Mouse (Mus musculus): Measurements from ENCODE around the gene Mpeg1. TPM values are rescaled to one million over a fixed set of nuclear protein-coding genes. Genes with fewer than 3 reads are reported as not detected.

Gene Mpeg1
- polyA plus RNA-seq, 1 experiment from 2014 or later, result 0.76 TPM

DNA sequence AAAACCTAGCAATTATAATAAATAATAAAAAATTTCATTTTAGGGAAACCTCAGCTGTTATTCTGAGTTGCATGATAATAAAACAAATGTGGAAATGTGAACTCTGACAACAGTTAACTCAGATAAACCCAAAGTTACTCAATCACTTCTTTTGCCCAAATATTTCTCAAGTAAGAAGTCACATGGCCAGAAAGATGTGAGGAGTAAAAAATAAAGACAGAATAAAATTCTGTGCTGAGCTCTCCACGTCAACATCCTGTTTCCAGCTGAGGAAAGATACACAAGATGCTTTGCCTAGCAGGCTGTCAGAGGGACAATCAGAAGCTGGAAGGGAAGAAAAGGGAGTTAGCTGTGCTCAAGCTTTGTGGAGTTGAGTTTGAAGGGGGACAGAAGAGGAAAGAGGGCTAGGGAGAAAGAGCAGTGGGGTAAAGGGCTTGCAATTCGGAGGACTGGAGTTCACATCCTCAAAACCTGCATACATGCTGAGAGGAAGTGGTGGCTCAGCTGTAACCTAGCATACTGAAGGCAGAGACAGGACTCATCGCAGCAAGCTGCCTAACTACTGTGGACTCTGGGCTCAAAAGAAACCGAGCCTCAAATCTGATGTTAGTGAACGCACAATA is 20.4 kb upstream of the Mpeg1 start:
- Histone ChIP-seq H3K9me3 (no peaks in the 10 kb centered on the region), H3K4me2 (replicated peaks) (no peak overlapping the region), H3K36me3 (no peaks in the 10 kb centered on the region), H3K4me1 (no peaks in the 10 kb centered on the region), H3K27me3 (replicated peaks) (no peaks in the 10 kb centered on the region), H3K9ac (no peak overlapping the region), H3K27ac (no peak overlapping the region), H3K4me3 (no peak overlapping the region)
- ATAC-seq (ENCODE audit: low FRiP score, low read depth), result no peak
- 69% methylated on average over 5 of the region's 5 CpGs for WGBS

DNA sequence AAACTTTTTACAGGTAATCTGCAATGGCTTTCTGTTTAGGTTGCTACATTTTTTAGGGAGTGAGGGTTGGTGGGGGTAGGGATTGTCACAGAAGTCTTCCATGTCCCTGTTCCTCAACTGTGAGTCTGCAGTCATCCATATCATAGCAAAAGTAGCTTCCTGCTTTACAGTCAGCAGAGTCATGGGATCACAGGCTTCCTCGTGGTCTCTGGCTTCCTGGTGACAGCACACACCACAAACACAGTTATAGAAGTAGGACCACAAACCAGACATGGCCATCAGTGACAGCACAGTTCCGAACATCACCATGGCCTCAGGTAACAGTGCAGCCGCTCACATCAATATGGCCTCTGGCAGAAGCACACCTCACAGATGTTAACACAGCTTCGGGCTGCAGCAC is 18.0 kb upstream of the Mpeg1 start:
- ATAC-seq (ENCODE audit: low FRiP score, low read depth), result no peak
- H3K4me1 ChIP-seq, result no peaks in the 10 kb centered on the region
- no peak overlapping the region for H3K9ac ChIP-seq
- WGBS, result 86% methylated on average over 4 of the region's 4 CpGs
- no peaks in the 10 kb centered on the region for H3K36me3 ChIP-seq
- no peaks in the 10 kb centered on the region for H3K9me3 ChIP-seq
- H3K27me3 ChIP-seq (replicated peaks), result no peaks in the 10 kb centered on the region
- H3K27ac ChIP-seq, result no peak overlapping the region
- H3K4me2 ChIP-seq (replicated peaks), result no peak overlapping the region
- no peak overlapping the region for H3K4me3 ChIP-seq

DNA sequence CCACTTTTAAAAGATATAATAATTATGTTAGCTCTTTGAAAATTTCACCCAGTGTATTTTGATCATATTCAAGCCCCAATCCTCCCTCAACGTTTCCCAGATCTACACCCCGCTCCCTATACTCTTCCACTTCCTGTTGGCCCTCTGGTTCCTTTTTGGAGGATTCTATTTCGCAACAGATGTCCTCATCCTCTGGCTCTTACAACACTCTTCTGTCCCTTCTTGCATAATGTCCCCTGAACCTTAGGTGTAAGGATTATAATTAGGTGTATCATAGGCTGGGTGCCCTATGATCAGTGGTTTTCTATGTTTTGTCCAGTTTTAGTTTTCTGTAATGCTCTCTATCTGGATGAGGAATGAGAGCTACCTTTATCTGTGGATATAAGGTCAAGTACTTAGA is 15.6 kb upstream of the Mpeg1 start:
- WGBS, result 92% methylated on average over 3 of the region's 3 CpGs
- no peak overlapping the region for H3K4me3 ChIP-seq
- H3K27me3 ChIP-seq (replicated peaks), result no peaks in the 10 kb centered on the region
- H3K9ac ChIP-seq, result no peak overlapping the region
- no peaks in the 10 kb centered on the region for H3K4me1 ChIP-seq
- H3K9me3 ChIP-seq, result no peaks in the 10 kb centered on the region
- no peaks in the 10 kb centered on the region for H3K36me3 ChIP-seq
- no peak overlapping the region for H3K27ac ChIP-seq
- ATAC-seq (ENCODE audit: low FRiP score, low read depth), result no peak
- no peak overlapping the region for H3K4me2 ChIP-seq (replicated peaks)

DNA sequence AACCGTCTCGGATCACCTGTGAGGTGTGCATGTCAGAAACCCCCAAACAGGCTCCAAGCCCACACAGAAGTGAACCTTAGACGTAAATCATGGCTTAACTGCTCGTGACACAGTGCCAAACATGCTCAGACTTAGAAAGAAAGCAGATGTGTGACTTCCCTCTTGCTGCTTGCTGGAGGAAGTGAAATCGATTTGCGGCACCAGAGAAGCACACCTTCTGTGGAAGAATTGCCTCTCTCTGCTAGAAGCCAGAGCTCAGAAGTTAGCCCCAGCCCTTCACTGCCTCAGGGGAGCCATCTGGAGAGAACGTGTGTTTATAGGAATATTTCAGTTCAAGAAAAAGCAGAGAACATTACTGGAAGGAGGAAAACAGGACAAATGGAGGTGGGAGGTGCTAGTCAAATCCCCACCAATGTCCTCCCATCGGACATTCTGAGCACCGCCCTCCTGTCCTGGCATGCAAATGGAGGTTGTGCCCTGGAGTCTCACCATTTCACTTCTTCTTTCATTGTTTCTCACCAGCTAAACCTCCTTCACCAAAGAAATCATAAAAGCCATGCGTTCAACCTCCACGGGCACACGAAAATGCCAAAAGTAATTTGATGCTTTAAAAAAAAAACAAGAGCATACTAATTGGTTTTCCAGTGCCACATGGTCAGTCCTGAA is 3.0 kb upstream of the Mpeg1 start:
- H3K9ac ChIP-seq, result no peak overlapping the region
- H3K27ac ChIP-seq, result no peak overlapping the region
- H3K4me1 ChIP-seq, result no peaks in the 10 kb centered on the region
- H3K4me3 ChIP-seq, result no peak overlapping the region
- H3K9me3 ChIP-seq, result no peaks in the 10 kb centered on the region
- WGBS, result 83% methylated on average over 12 of the region's 12 CpGs
- ATAC-seq (ENCODE audit: low FRiP score, low read depth), result no peak
- H3K4me2 ChIP-seq (replicated peaks), result no peak overlapping the region
- H3K27me3 ChIP-seq (replicated peaks), result no peaks in the 10 kb centered on the region
- no peaks in the 10 kb centered on the region for H3K36me3 ChIP-seq

DNA sequence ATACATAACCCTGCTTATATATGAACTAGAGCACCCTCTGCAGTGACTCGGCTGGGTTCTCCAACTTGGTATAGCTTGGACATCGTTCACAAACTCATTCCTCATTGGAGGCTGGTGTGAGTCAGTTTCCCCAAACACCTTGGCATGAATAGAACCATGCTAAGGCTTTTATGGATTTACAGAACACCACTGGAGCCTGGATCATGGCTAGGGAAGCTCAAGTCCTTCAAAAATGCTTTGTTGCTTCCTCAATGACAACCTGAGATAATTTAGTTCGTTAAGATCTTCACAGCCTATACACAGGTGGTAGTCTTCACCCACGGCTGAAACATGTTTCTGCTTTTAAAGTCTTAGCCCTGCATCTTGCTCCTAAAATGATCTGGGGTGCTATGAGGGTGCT is 1.1 kb upstream of the Mpeg1 start:
- WGBS, result 83% methylated on average over 4 of the region's 4 CpGs
- Histone ChIP-seq H3K4me1 (no peaks in the 10 kb centered on the region), H3K36me3 (no peaks in the 10 kb centered on the region), H3K4me2 (replicated peaks) (no peak overlapping the region), H3K27me3 (replicated peaks) (no peaks in the 10 kb centered on the region), H3K4me3 (no peak overlapping the region), H3K27ac (no peak overlapping the region), H3K9ac (no peak overlapping the region), H3K9me3 (no peaks in the 10 kb centered on the region)
- no peak for ATAC-seq (ENCODE audit: low FRiP score, low read depth)

DNA sequence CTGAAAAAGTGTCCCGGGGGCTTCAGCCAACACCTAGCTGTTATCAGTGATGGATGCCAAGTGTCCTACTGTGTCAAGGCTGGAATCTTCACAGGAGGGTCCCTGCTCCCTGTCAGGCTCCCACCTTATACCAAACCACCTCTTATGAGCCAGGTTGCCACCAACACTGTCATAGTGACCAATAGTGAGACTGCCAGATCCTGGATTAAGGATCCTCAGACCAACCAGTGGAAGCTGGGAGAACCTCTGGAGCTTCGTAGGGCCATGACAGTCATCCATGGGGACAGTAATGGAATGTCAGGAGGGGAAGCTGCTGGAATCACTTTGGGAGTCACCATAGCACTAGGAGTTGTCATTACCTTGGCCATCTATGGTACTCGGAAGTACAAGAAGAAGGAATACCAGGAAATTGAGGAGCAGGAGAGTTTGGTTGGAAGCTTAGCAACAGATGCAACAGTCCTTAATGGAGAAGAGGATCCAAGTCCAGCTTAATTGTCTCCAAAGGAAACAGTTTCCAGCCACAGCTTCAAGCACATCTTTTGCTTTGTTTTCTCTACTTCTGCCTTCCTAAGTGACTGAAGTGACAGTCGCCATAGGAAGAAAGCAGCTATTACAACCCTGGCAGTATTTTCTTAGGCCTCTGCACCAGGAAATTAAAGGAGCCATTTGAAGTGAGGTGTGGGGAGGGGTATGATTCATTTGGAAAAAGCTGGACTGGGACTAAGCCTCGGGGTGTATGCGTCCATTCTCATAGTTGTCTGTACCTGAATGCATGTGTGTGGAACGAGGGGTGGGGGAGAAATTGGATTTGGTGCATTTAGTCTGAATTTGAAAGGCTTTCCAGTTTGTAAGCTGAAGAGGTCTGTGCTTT is 2.5 kb downstream of the Mpeg1 start:
- no peaks in the 10 kb centered on the region for H3K4me1 ChIP-seq
- no peak overlapping the region for H3K4me3 ChIP-seq
- peaks cover 18% of the 10 kb centered on the region for H3K36me3 ChIP-seq
- H3K4me2 ChIP-seq (replicated peaks), result no peak overlapping the region
- no peak overlapping the region for H3K9ac ChIP-seq
- no peak for ATAC-seq (ENCODE audit: low FRiP score, low read depth)
- H3K27ac ChIP-seq, result no peak overlapping the region
- no peaks in the 10 kb centered on the region for H3K27me3 ChIP-seq (replicated peaks)
- 82% methylated on average over 7 of the region's 7 CpGs for WGBS
- no peaks in the 10 kb centered on the region for H3K9me3 ChIP-seq

DNA sequence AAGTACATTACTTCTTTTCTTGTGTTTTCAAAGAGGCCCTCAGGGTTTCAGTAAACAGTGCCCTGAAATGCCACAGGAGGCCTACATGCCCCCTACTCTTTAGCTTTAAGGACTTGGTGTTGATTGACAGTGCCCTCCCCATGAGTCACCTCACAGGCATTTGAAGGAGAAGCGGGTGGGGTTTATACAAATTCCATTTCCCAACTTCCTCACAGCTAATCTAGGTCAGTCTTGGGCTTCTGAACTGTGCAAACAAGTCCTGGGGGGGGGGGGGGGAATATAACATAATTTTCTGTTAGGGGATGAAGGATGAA is 3.1 kb downstream of the Mpeg1 start:
- no peak overlapping the region for H3K27ac ChIP-seq
- no peak overlapping the region for H3K4me2 ChIP-seq (replicated peaks)
- no peaks in the 10 kb centered on the region for H3K9me3 ChIP-seq
- no peak overlapping the region for H3K4me3 ChIP-seq
- no peaks in the 10 kb centered on the region for H3K27me3 ChIP-seq (replicated peaks)
- no peak overlapping the region for H3K9ac ChIP-seq
- H3K36me3 ChIP-seq, result peaks cover 24% of the 10 kb centered on the region
- ATAC-seq (ENCODE audit: low FRiP score, low read depth), result no peak
- 68% methylated on average over 1 of the region's 1 CpGs for WGBS
- no peaks in the 10 kb centered on the region for H3K4me1 ChIP-seq

DNA sequence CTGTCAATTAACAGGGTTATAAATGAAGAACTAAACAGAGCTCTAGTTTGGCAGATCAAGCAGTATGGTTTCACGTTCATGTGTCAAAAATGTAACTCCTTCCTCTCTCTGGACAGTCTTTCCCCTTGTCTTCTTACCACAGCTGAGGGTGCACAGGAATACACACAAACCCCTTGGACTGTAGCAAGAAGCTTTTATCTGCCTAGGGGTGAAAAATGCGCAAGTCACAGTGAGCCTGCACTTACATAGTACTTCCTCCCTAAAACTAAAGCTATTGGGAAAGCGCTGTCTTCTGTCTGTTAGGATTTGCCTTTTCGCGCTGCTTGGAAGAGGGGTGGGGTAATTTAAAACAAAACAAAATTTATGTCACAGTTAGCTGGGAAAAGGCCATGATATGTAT is 3.5 kb downstream of the Mpeg1 start:
- Histone ChIP-seq H3K27ac (no peak overlapping the region), H3K27me3 (replicated peaks) (no peaks in the 10 kb centered on the region), H3K4me1 (no peaks in the 10 kb centered on the region), H3K36me3 (peaks cover 28% of the 10 kb centered on the region), H3K9ac (no peak overlapping the region), H3K9me3 (no peaks in the 10 kb centered on the region), H3K4me2 (replicated peaks) (no peak overlapping the region), H3K4me3 (no peak overlapping the region)
- no peak for ATAC-seq (ENCODE audit: low FRiP score, low read depth)
- 88% methylated on average over 5 of the region's 5 CpGs for WGBS

DNA sequence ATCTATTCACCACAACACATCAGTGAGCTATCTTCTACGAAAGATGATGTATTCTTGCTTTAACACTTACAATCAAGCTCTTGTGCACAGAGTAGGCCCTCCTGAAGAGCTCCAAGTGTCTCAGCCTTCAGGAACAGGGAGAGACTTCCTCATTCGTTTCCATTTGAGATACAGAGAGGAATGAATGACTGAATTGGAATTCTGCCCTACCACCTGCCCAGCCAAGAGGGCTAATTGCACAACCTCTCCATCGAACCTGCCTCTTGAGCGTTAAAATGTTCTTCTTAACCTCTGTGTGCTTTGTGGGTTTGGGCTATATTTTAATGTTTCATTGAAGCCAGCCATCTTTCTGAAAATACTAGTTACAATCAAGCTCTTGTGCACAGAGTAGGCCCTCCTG is 4.1 kb downstream of the Mpeg1 start:
- Histone ChIP-seq H3K4me2 (replicated peaks) (no peak overlapping the region), H3K4me3 (no peak overlapping the region), H3K36me3 (peaks cover 32% of the 10 kb centered on the region), H3K4me1 (no peaks in the 10 kb centered on the region), H3K9ac (no peak overlapping the region), H3K27ac (no peak overlapping the region), H3K27me3 (replicated peaks) (no peaks in the 10 kb centered on the region), H3K9me3 (no peaks in the 10 kb centered on the region)
- 84% methylated on average over 4 of the region's 4 CpGs for WGBS
- ATAC-seq (ENCODE audit: low FRiP score, low read depth), result no peak

DNA sequence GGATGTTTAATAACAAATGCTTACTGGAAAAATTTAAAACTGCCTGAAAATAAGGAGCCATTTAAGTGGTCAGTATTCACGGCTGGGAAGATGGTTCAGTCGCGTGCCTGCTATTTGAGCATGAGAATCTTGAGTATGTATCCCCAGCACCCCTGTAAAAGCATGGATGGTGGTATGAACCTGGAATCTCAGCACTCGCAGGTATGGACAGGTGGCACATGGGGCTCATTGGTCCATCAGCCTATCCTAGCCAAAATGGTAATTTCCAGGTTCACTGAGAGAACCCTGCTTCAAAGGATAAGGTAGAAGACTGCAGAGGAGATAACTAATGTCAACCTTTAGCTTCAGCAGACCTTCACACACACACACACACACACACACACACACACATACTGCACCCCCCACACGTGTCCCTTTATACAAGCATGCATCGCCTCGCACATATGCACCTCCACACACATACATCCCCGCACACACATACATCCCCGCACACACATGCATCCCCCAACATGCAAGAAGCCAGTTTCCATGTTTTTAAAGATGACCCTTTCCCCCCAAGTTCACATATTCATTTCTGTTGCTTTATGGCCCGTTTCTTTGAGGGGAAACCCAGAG is 5.1 kb downstream of the Mpeg1 start:
- no peak overlapping the region for H3K27ac ChIP-seq
- no peaks in the 10 kb centered on the region for H3K27me3 ChIP-seq (replicated peaks)
- H3K9me3 ChIP-seq, result no peaks in the 10 kb centered on the region
- WGBS, result 95% methylated on average over 10 of the region's 10 CpGs
- H3K4me1 ChIP-seq, result no peaks in the 10 kb centered on the region
- H3K9ac ChIP-seq, result no peak overlapping the region
- ATAC-seq (ENCODE audit: low FRiP score, low read depth), result no peak
- H3K4me3 ChIP-seq, result no peak overlapping the region
- no peak overlapping the region for H3K4me2 ChIP-seq (replicated peaks)
- peaks cover 35% of the 10 kb centered on the region for H3K36me3 ChIP-seq

DNA sequence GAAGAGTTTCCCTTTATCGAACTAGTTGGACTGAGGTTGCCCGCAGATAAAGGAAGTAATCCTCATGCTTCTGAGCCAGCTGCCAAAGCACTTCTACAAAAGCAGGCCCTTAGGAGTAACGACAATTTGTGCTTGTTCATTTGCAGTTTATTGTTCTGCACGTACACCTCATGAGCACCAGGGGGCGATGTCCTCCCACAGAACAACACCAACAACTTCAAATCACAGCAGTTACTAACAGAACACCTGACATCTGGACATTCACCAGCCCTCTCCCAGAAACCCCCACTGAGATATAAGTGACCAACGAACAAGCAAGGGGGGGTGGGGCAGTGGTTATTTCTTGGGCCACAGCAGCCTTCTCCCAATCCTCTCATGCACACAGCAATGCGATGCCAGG is 5.6 kb downstream of the Mpeg1 start:
- H3K4me3 ChIP-seq, result no peak overlapping the region
- peak; percentile 59 for ATAC-seq (ENCODE audit: low FRiP score, low read depth)
- peaks cover 40% of the 10 kb centered on the region for H3K36me3 ChIP-seq
- no peaks in the 10 kb centered on the region for H3K9me3 ChIP-seq
- WGBS, result 29% methylated on average over 7 of the region's 7 CpGs
- H3K4me1 ChIP-seq, result no peaks in the 10 kb centered on the region
- no peak overlapping the region for H3K4me2 ChIP-seq (replicated peaks)
- H3K27me3 ChIP-seq (replicated peaks), result no peaks in the 10 kb centered on the region
- H3K27ac ChIP-seq, result no peak overlapping the region
- no peak overlapping the region for H3K9ac ChIP-seq

DNA sequence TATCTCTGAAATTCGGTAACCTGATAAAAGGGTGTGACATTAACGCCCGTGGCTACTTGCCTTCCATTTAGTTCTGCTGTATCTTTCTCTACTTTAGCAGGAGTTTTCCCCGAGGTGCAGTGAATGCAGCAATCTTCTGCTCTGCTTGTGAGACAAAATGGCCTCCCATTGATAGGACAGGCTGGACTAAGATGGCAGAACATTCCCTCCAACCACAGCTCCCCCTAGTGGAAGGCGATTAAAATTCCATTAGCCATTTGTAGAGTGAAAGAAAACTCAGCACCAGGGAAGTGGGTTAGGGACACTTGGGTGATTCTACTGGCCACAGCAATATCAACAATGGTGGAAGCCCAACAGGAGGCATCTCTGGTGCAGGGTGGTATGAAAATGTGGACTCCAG is 6.9 kb downstream of the Mpeg1 start:
- WGBS, result 84% methylated on average over 5 of the region's 5 CpGs
- no peaks in the 10 kb centered on the region for H3K27me3 ChIP-seq (replicated peaks)
- H3K9me3 ChIP-seq, result no peaks in the 10 kb centered on the region
- H3K4me2 ChIP-seq (replicated peaks), result no peak overlapping the region
- H3K4me3 ChIP-seq, result no peak overlapping the region
- no peak overlapping the region for H3K9ac ChIP-seq
- no peak overlapping the region for H3K27ac ChIP-seq
- peaks cover 49% of the 10 kb centered on the region for H3K36me3 ChIP-seq
- no peaks in the 10 kb centered on the region for H3K4me1 ChIP-seq
- ATAC-seq (ENCODE audit: low FRiP score, low read depth), result no peak
